Mouse (Mus musculus) midbrain, embryonic 13.5 days (tissue): ENCODE results near the gene Uqcr10. TPM values are rescaled to one million over a fixed set of nuclear protein-coding genes. Genes with fewer than 3 reads are reported as not detected.
A peak's percentile ranks its signal among the peaks of the same experiment; 100 is the strongest.
"Not testable (repeated sequence)": the region's sequence is repeated elsewhere in the genome, so short reads cannot be mapped to it uniquely, and the experiment has no call there.

Source experiments
- ATAC-seq: fragments of 200-750 bp; cut with Nextera tagmentation; 2 replicates; pipeline ENCODE4 v1.8.0; 2017; ENCODE audit warnings: mild to moderate bottlenecking, moderate TSS enrichment, moderate library complexity
- H3K27ac ChIP-seq: fragments of 300-500 bp; sonication (generic); 2 replicates; pipeline ENCODE4 v1.5.1; 2015; ENCODE audit warnings: inconsistent platforms, mild to moderate bottlenecking, moderate library complexity
- H3K27me3 ChIP-seq: fragments of 300-500 bp; sonication (generic); 2 replicates; pipeline ENCODE4 v1.6.1; 2015; ENCODE audit warnings: mild to moderate bottlenecking, inconsistent platforms
- H3K36me3 ChIP-seq: fragments of 300-500 bp; sonication (generic); 2 replicates; pipeline ENCODE4 v1.6.1; 2015; ENCODE audit warnings: mild to moderate bottlenecking, inconsistent platforms
- H3K4me1 ChIP-seq: fragments of 300-500 bp; sonication (generic); replicated peaks from 2 replicates; pipeline ENCODE4 v1.6.1; 2015; ENCODE audit warnings: inconsistent platforms
- H3K4me2 ChIP-seq: fragments of 300-500 bp; sonication (generic); replicated peaks from 2 replicates; pipeline ENCODE4 v1.6.1; 2015; ENCODE audit warnings: moderate library complexity, mild to moderate bottlenecking, inconsistent platforms
- H3K4me3 ChIP-seq: fragments of 300-500 bp; sonication (generic); replicated peaks from 2 replicates; pipeline ENCODE4 v1.5.1; 2015; ENCODE audit warnings: mild to moderate bottlenecking, inconsistent platforms
- H3K9ac ChIP-seq: fragments of 300-500 bp; sonication (generic); replicated peaks from 2 replicates; pipeline ENCODE4 v1.6.1; 2015; ENCODE audit warnings: mild to moderate bottlenecking, inconsistent platforms
- H3K9me3 ChIP-seq: fragments of 300-500 bp; sonication (generic); 2 replicates; pipeline ENCODE4 v1.6.1; 2016; ENCODE audit warnings: mild to moderate bottlenecking, inconsistent platforms
- WGBS: fragments of 180-500 bp; shearing (Covaris S2); methylation state at CpG from one replicate; pipeline ENCODE4 v1.1.7; 2015; 5-methylcytosine and 5-hydroxymethylcytosine counted together
- polyA plus RNA-seq: library from polyadenylated mRNA; unstranded; fragments of >200 nt; fragmentation: Nextera tagmentation; extraction: Ambion mirVana; gene quantifications from 2 replicates; pipeline ENCODE4 v1.2.1, GENCODE M21; 2015

Uqcr10 gene
- polyA plus RNA-seq, 1 experiment from 2014 or later, result 524 TPM

GRCm38 (mm10) chr11:4712822-4713221 lies 8.7 kb upstream of the Uqcr10 start:
- Histone ChIP-seq H3K4me2 (no peak overlapping the region), H3K27me3 (no peaks in the 10 kb centered on the region), H3K9me3 (no peaks in the 10 kb centered on the region), H3K36me3 (no peaks in the 10 kb centered on the region), H3K4me1 (no peaks in the 10 kb centered on the region), H3K9ac (no peak overlapping the region), H3K27ac (no peak overlapping the region), H3K4me3 (no peak overlapping the region)
- ATAC-seq, result no peak

- not testable (repeated sequence) for H3K36me3 ChIP-seq, H3K27ac ChIP-seq, H3K27me3 ChIP-seq, ATAC-seq, H3K4me3 ChIP-seq, H3K9ac ChIP-seq, H3K4me1 ChIP-seq, H3K9me3 ChIP-seq, H3K4me2 ChIP-seq
- 82% methylated on average over 4 of the region's 4 CpGs for WGBS
Observed at GRCm38 (mm10) chr11:4710188-4710587, 6.0 kb upstream of the Uqcr10 start.

GRCm38 (mm10) chr11:4705178-4705577 lies 1.0 kb upstream of the Uqcr10 start:
- peak overlapping the region; percentile 71 for H3K9ac ChIP-seq
- H3K4me1 ChIP-seq, result peaks cover 18% of the 10 kb centered on the region
- H3K36me3 ChIP-seq, result peaks cover 14% of the 10 kb centered on the region
- H3K9me3 ChIP-seq, result no peaks in the 10 kb centered on the region
- H3K4me2 ChIP-seq, result peak overlapping the region; percentile 78
- 6% methylated on average over 4 of the region's 4 CpGs for WGBS
- ATAC-seq, result no peak
- H3K4me3 ChIP-seq, result peak overlapping the region; percentile 78
- no peaks in the 10 kb centered on the region for H3K27me3 ChIP-seq
- H3K27ac ChIP-seq, result no peak overlapping the region

- Histone ChIP-seq H3K4me3 (peak overlapping the region; percentile 78), H3K4me2 (peak overlapping the region; percentile 78), H3K9me3 (no peaks in the 10 kb centered on the region), H3K9ac (peak overlapping the region; percentile 81), H3K4me1 (peaks cover 18% of the 10 kb centered on the region), H3K36me3 (peaks cover 14% of the 10 kb centered on the region), H3K27ac (0 out of 2 replicates have a peak overlapping the region, but pooled peaks have one; percentile 26), H3K27me3 (no peaks in the 10 kb centered on the region)
- 5% methylated on average over 12 of the region's 12 CpGs for WGBS
- ATAC-seq, result no peak
Observed at GRCm38 (mm10) chr11:4703688-4704071, 462 bp downstream of the Uqcr10 start.

- Histone ChIP-seq H3K36me3 (peaks cover 14% of the 10 kb centered on the region), H3K27ac (no peak overlapping the region), H3K9me3 (no peaks in the 10 kb centered on the region), H3K9ac (no peak overlapping the region), H3K4me2 (no peak overlapping the region), H3K27me3 (no peaks in the 10 kb centered on the region), H3K4me3 (no peak overlapping the region), H3K4me1 (peaks cover 18% of the 10 kb centered on the region)
- WGBS, result 88% methylated on average over 8 of the region's 8 CpGs
- ATAC-seq, result no peak
Observed at GRCm38 (mm10) chr11:4700726-4701125, 3.4 kb downstream of the Uqcr10 start.

GRCm38 (mm10) chr11:4697043-4697983 lies 6.8 kb downstream of the Uqcr10 start:
- Histone ChIP-seq H3K4me1 (no peaks in the 10 kb centered on the region), H3K27ac (no peak overlapping the region), H3K9me3 (no peaks in the 10 kb centered on the region), H3K9ac (no peak overlapping the region), H3K27me3 (no peaks in the 10 kb centered on the region), H3K4me3 (no peak overlapping the region), H3K36me3 (peaks cover 14% of the 10 kb centered on the region), H3K4me2 (no peak overlapping the region)
- 61% methylated on average over 7 of the region's 7 CpGs for WGBS
- no peak for ATAC-seq

- ATAC-seq, result no peak
- H3K4me3 ChIP-seq, result no peak overlapping the region
- no peak overlapping the region for H3K27ac ChIP-seq
- H3K27me3 ChIP-seq, result no peaks in the 10 kb centered on the region
- H3K4me1 ChIP-seq, result no peaks in the 10 kb centered on the region
- H3K36me3 ChIP-seq, result no peaks in the 10 kb centered on the region
- H3K4me2 ChIP-seq, result no peak overlapping the region
- 81% methylated on average over 11 of the region's 11 CpGs for WGBS
- no peaks in the 10 kb centered on the region for H3K9me3 ChIP-seq
- H3K9ac ChIP-seq, result no peak overlapping the region
Observed at GRCm38 (mm10) chr11:4692162-4692561, 12.0 kb downstream of the Uqcr10 start.

- H3K27me3 ChIP-seq, result no peaks in the 10 kb centered on the region
- no peak overlapping the region for H3K27ac ChIP-seq
- no peaks in the 10 kb centered on the region for H3K9me3 ChIP-seq
- no peaks in the 10 kb centered on the region for H3K4me1 ChIP-seq
- ATAC-seq, result no peak
- no peak overlapping the region for H3K4me3 ChIP-seq
- H3K4me2 ChIP-seq, result no peak overlapping the region
- 64% methylated on average over 10 of the region's 10 CpGs for WGBS
- no peaks in the 10 kb centered on the region for H3K36me3 ChIP-seq
- no peak overlapping the region for H3K9ac ChIP-seq
Observed at GRCm38 (mm10) chr11:4691213-4691612, 12.9 kb downstream of the Uqcr10 start.

- H3K36me3 ChIP-seq, result no peaks in the 10 kb centered on the region
- H3K4me2 ChIP-seq, result no peak overlapping the region
- H3K27me3 ChIP-seq, result no peaks in the 10 kb centered on the region
- WGBS, result 85% methylated on average over 7 of the region's 7 CpGs
- no peak overlapping the region for H3K27ac ChIP-seq
- no peak overlapping the region for H3K9ac ChIP-seq
- H3K4me3 ChIP-seq, result no peak overlapping the region
- no peaks in the 10 kb centered on the region for H3K9me3 ChIP-seq
- H3K4me1 ChIP-seq, result no peaks in the 10 kb centered on the region
- no peak for ATAC-seq
Observed at GRCm38 (mm10) chr11:4690353-4690752, 13.8 kb downstream of the Uqcr10 start.

GRCm38 (mm10) chr11:4688632-4689380 lies 15.3 kb downstream of the Uqcr10 start:
- Histone ChIP-seq H3K4me1 (no peaks in the 10 kb centered on the region), H3K27me3 (no peaks in the 10 kb centered on the region), H3K4me3 (no peak overlapping the region), H3K9ac (no peak overlapping the region), H3K27ac (no peak overlapping the region), H3K9me3 (no peaks in the 10 kb centered on the region), H3K4me2 (no peak overlapping the region), H3K36me3 (peaks cover 12% of the 10 kb centered on the region)
- ATAC-seq, result no peak
- 65% methylated on average over 11 of the region's 11 CpGs for WGBS

GRCm38 (mm10) chr11:4687874-4688273 lies 16.3 kb downstream of the Uqcr10 start:
- H3K36me3 ChIP-seq, result peaks cover 21% of the 10 kb centered on the region
- no peaks in the 10 kb centered on the region for H3K4me1 ChIP-seq
- no peak overlapping the region for H3K4me3 ChIP-seq
- no peak overlapping the region for H3K9ac ChIP-seq
- no peak overlapping the region for H3K27ac ChIP-seq
- no peak for ATAC-seq
- 79% methylated on average over 3 of the region's 3 CpGs for WGBS
- H3K4me2 ChIP-seq, result no peak overlapping the region
- no peaks in the 10 kb centered on the region for H3K27me3 ChIP-seq
- H3K9me3 ChIP-seq, result no peaks in the 10 kb centered on the region

- no peaks in the 10 kb centered on the region for H3K4me1 ChIP-seq
- H3K27me3 ChIP-seq, result no peaks in the 10 kb centered on the region
- no peaks in the 10 kb centered on the region for H3K9me3 ChIP-seq
- no peak for ATAC-seq
- no peak overlapping the region for H3K4me2 ChIP-seq
- no peak overlapping the region for H3K27ac ChIP-seq
- no peak overlapping the region for H3K4me3 ChIP-seq
- no peak overlapping the region for H3K9ac ChIP-seq
- WGBS, result 78% methylated on average over 3 of the region's 3 CpGs
- H3K36me3 ChIP-seq, result peaks cover 30% of the 10 kb centered on the region
Observed at GRCm38 (mm10) chr11:4687027-4687426, 17.1 kb downstream of the Uqcr10 start.
